Mouse (Mus musculus): ENCODE measurements around the gene Aldh1l2. TPM values are rescaled to one million over a fixed set of nuclear protein-coding genes. Genes with fewer than 3 reads are reported as not detected.

Aldh1l2 gene
- polyA plus RNA-seq, 1 experiment from 2014 or later, result 1.6 TPM

Other genes with a start within 250 kb of the Aldh1l2 start
- 0.18 and 0.36 TPM in 2 replicates for gene Slc41a2, start 196.3 kb downstream of the Aldh1l2 start, polyA plus RNA-seq (2016; fragmentation: Nextera tagmentation; extraction: Ambion mirVana)
- 1.4 and 1.5 TPM in 2 replicates for gene D10Wsu102e, start 173.9 kb downstream of the Aldh1l2 start, polyA plus RNA-seq (2016; fragmentation: Nextera tagmentation; extraction: Ambion mirVana)
- 35.0 and 36.8 TPM in 2 replicates for gene Washc4, start 9.6 kb upstream of the Aldh1l2 start, polyA plus RNA-seq (2016; fragmentation: Nextera tagmentation; extraction: Ambion mirVana)
- gene Appl2, start 114.6 kb upstream of the Aldh1l2 start, polyA plus RNA-seq (2016; fragmentation: Nextera tagmentation; extraction: Ambion mirVana), result 32.1 TPM in 2 replicates
- 44.0 and 49.2 TPM in 2 replicates for gene 1500009L16Rik, start 188.7 kb upstream of the Aldh1l2 start, polyA plus RNA-seq (2016; fragmentation: Nextera tagmentation; extraction: Ambion mirVana)

Data from forebrain, embryonic 10.5 days (tissue).